Mouse (Mus musculus) testis, adult 2 months (tissue): Measurements from ENCODE around the gene Alg5.

Experiments used
- CTCF ChIP-seq: fragments of 200-500 bp; IDR thresholded peaks from 2 replicates; pipeline ENCODE4 v1.5.1; 2012; ENCODE audit warnings: low read depth, mild to moderate bottlenecking, inconsistent platforms, low read length, moderate library complexity; ENCODE audit not compliant: control insufficient read depth, insufficient read depth, insufficient replicate concordance
- POLR2A ChIP-seq: fragments of 200-500 bp; IDR thresholded peaks from 2 replicates; pipeline ENCODE4 v1.6.1; 2012; ENCODE audit warnings: low read depth, mild to moderate bottlenecking, inconsistent platforms, low read length, moderate library complexity; ENCODE audit not compliant: control insufficient read depth

DNA sequence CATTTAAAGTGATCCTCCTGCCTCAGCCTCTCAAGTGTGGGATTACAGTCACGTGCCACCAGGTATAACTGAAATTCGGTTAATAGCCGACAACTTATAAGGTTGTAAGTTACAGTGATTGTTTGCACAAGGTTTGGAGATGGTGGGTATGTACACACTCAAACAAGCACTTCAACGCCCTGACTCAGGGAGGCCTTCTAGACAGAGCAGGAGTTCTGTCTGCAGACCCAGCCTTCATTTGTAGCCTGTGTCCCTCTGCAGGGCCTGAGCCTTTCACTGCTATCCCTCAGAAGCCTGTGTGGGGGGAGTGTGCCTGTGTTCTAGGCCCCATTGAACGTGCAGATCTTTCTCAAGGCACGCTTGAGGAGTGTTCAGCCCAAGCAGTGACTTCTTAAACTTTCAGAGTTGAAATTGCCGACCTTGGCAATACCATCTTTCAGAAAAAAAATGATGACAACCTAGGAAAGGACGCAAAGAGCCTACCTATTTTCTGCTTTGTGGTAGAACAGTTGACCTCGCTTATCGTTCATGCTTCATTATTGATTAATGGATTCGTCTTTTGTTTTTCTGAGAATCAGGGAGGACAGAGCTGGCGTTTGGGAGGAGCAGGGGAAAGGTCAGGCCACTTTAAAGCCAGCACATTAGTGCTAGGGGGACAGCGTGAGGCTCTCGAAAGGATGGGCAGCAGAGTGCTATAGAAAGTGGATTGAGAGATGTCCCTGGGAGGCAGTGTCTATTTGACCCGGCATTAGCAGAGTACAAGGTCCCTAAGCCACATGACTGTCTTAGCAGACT is 25.2 kb downstream of the Alg5 start:
- TF ChIP-seq POLR2A (no peak), CTCF (no peak)
